Mouse (Mus musculus): ENCODE measurements around the gene Itpripl1. TPM values are rescaled to one million over a fixed set of nuclear protein-coding genes. Genes with fewer than 3 reads are reported as not detected.
"Not testable (repeated sequence)": the region's sequence is repeated elsewhere in the genome, so short reads cannot be mapped to it uniquely, and the experiment has no call there.

Itpripl1 gene
- 22.8 and 26.3 TPM in 2 replicates for polyA plus RNA-seq (2014; fragmentation: Nextera tagmentation; extraction: Ambion mirVana)

GRCm38 (mm10) chr2:127143158-127144063 is at the start of gene Itpripl1:
Gene Itpripl1 (minus strand): TSS chr2:127143442.
- H3K27ac ChIP-seq (ENCODE audit: low read depth) = no peak within 1 kb of the TSS
- peak within 1 kb of the TSS; percentile 52 for H3K9ac ChIP-seq (ENCODE audit: low read length)
- peak within 1 kb of the TSS; percentile 67 for H3K4me3 ChIP-seq (ENCODE audit: low read depth, low read length)
- peaks cover 15% of the 10 kb centered on the region for H3K36me3 ChIP-seq (ENCODE audit: control insufficient read depth, insufficient read depth, low read length)
- ATAC-seq (replicated peaks; ENCODE audit: low FRiP score, low TSS enrichment, low read depth) = peak; percentile 95
- H3K4me2 ChIP-seq (ENCODE audit: low read length) = peak within 1 kb of the TSS; percentile 61
- WGBS = 3% methylated on average over 31 of the region's 31 CpGs
- peaks cover 12% of the 10 kb centered on the region for H3K4me1 ChIP-seq (replicated peaks; ENCODE audit: control insufficient read depth, insufficient read depth, low read length)
- DNase-seq (ENCODE audit: low spot score) = peak; percentile 85
- H3K9me3 ChIP-seq (ENCODE audit: control insufficient read depth, low read length) = no peaks in the 10 kb centered on the region; the same call in 1 of the 2 replicates
- H3K27me3 ChIP-seq (replicated peaks; ENCODE audit: control insufficient read depth, insufficient read depth, low read length) = no peaks in the 10 kb centered on the region

- H3K4me3 ChIP-seq (ENCODE audit: low read depth, low read length) = no peak overlapping the region
- H3K27ac ChIP-seq (ENCODE audit: low read depth) = no peak overlapping the region
- no peak for ATAC-seq (replicated peaks; ENCODE audit: low FRiP score, low TSS enrichment, low read depth)
- no peak for DNase-seq (ENCODE audit: low spot score)
- no peak overlapping the region for H3K4me2 ChIP-seq (ENCODE audit: low read length)
- H3K27me3 ChIP-seq (replicated peaks; ENCODE audit: control insufficient read depth, insufficient read depth, low read length) = no peaks in the 10 kb centered on the region
- no peak overlapping the region for H3K9ac ChIP-seq (ENCODE audit: low read length)
- H3K36me3 ChIP-seq (ENCODE audit: control insufficient read depth, insufficient read depth, low read length) = no peaks in the 10 kb centered on the region
- no peaks in the 10 kb centered on the region for H3K9me3 ChIP-seq (ENCODE audit: control insufficient read depth, low read length)
- no peaks in the 10 kb centered on the region for H3K4me1 ChIP-seq (replicated peaks; ENCODE audit: control insufficient read depth, insufficient read depth, low read length)
Observed at GRCm38 (mm10) chr2:127189574-127189973, 46.3 kb upstream of the Itpripl1 start.

GRCm38 (mm10) chr2:127182598-127183381 is 39.5 kb upstream of the Itpripl1 start:
- DNase-seq (ENCODE audit: low spot score) (peak; percentile 83), ATAC-seq (replicated peaks; ENCODE audit: low FRiP score, low TSS enrichment, low read depth) (peak; percentile 100)
- 3% methylated on average over 17 of the region's 17 CpGs for WGBS
- no peaks in the 10 kb centered on the region for H3K27me3 ChIP-seq (replicated peaks; ENCODE audit: control insufficient read depth, insufficient read depth, low read length)
- H3K36me3 ChIP-seq (ENCODE audit: control insufficient read depth, insufficient read depth, low read length) = no peaks in the 10 kb centered on the region
- no peaks in the 10 kb centered on the region for H3K9me3 ChIP-seq (ENCODE audit: control insufficient read depth, low read length)
- H3K4me2 ChIP-seq (ENCODE audit: low read length) = peak overlapping the region; percentile 71
- peak overlapping the region; percentile 77 for H3K27ac ChIP-seq (ENCODE audit: low read depth)
- peak overlapping the region; percentile 65 for H3K9ac ChIP-seq (ENCODE audit: low read length)
- peak overlapping the region; percentile 64 for H3K4me3 ChIP-seq (ENCODE audit: low read depth, low read length)
- no peaks in the 10 kb centered on the region for H3K4me1 ChIP-seq (replicated peaks; ENCODE audit: control insufficient read depth, insufficient read depth, low read length)

GRCm38 (mm10) chr2:127166261-127166660 is 23.0 kb upstream of the Itpripl1 start:
- not testable (repeated sequence) for H3K36me3 ChIP-seq (ENCODE audit: control insufficient read depth, insufficient read depth, low read length); H3K9me3 ChIP-seq (ENCODE audit: control insufficient read depth, low read length); H3K27ac ChIP-seq (ENCODE audit: low read depth); DNase-seq (ENCODE audit: low spot score); H3K4me3 ChIP-seq (ENCODE audit: low read depth, low read length); H3K4me1 ChIP-seq (replicated peaks; ENCODE audit: control insufficient read depth, insufficient read depth, low read length); H3K9ac ChIP-seq (ENCODE audit: low read length); ATAC-seq (replicated peaks; ENCODE audit: low FRiP score, low TSS enrichment, low read depth); H3K27me3 ChIP-seq (replicated peaks; ENCODE audit: control insufficient read depth, insufficient read depth, low read length); H3K4me2 ChIP-seq (ENCODE audit: low read length)
- WGBS = 25% methylated on average over 1 of the region's 1 CpGs

GRCm38 (mm10) chr2:127165675-127166074 is 22.4 kb upstream of the Itpripl1 start:
- Histone ChIP-seq H3K4me2 (ENCODE audit: low read length) (no peak overlapping the region), H3K4me1 (replicated peaks; ENCODE audit: control insufficient read depth, insufficient read depth, low read length) (no peaks in the 10 kb centered on the region), H3K36me3 (ENCODE audit: control insufficient read depth, insufficient read depth, low read length) (no peaks in the 10 kb centered on the region), H3K9me3 (ENCODE audit: control insufficient read depth, low read length) (no peaks in the 10 kb centered on the region), H3K4me3 (ENCODE audit: low read depth, low read length) (no peak overlapping the region), H3K9ac (ENCODE audit: low read length) (no peak overlapping the region), H3K27me3 (replicated peaks; ENCODE audit: control insufficient read depth, insufficient read depth, low read length) (no peaks in the 10 kb centered on the region), H3K27ac (ENCODE audit: low read depth) (no peak overlapping the region)
- 59% methylated on average over 4 of the region's 4 CpGs for WGBS
- DNase-seq (ENCODE audit: low spot score) = no peak
- ATAC-seq (replicated peaks; ENCODE audit: low FRiP score, low TSS enrichment, low read depth) = no peak

GRCm38 (mm10) chr2:127145699-127146098 is 2.5 kb upstream of the Itpripl1 start:
- H3K36me3 ChIP-seq (ENCODE audit: control insufficient read depth, insufficient read depth, low read length) = peaks cover 9% of the 10 kb centered on the region
- H3K9me3 ChIP-seq (ENCODE audit: control insufficient read depth, low read length) = peaks cover 3% of the 10 kb centered on the region; the same call in 1 of the 2 replicates
- no peak overlapping the region for H3K4me2 ChIP-seq (ENCODE audit: low read length)
- H3K4me1 ChIP-seq (replicated peaks; ENCODE audit: control insufficient read depth, insufficient read depth, low read length) = peaks cover 12% of the 10 kb centered on the region
- ATAC-seq (replicated peaks; ENCODE audit: low FRiP score, low TSS enrichment, low read depth) = no peak
- WGBS = 86% methylated on average over 3 of the region's 3 CpGs
- no peak overlapping the region for H3K9ac ChIP-seq (ENCODE audit: low read length)
- no peak overlapping the region for H3K4me3 ChIP-seq (ENCODE audit: low read depth, low read length)
- H3K27ac ChIP-seq (ENCODE audit: low read depth) = no peak overlapping the region
- DNase-seq (ENCODE audit: low spot score) = no peak
- no peaks in the 10 kb centered on the region for H3K27me3 ChIP-seq (replicated peaks; ENCODE audit: control insufficient read depth, insufficient read depth, low read length)

- peak overlapping the region; percentile 61 for H3K4me2 ChIP-seq (ENCODE audit: low read length)
- no peaks in the 10 kb centered on the region for H3K27me3 ChIP-seq (replicated peaks; ENCODE audit: control insufficient read depth, insufficient read depth, low read length)
- H3K9ac ChIP-seq (ENCODE audit: low read length) = peak overlapping the region; percentile 52
- peaks cover 12% of the 10 kb centered on the region for H3K4me1 ChIP-seq (replicated peaks; ENCODE audit: control insufficient read depth, insufficient read depth, low read length)
- DNase-seq (ENCODE audit: low spot score) (no peak), ATAC-seq (replicated peaks; ENCODE audit: low FRiP score, low TSS enrichment, low read depth) (no peak)
- no peak overlapping the region for H3K27ac ChIP-seq (ENCODE audit: low read depth)
- WGBS = 11% methylated on average over 6 of the region's 6 CpGs
- peaks cover 15% of the 10 kb centered on the region for H3K36me3 ChIP-seq (ENCODE audit: control insufficient read depth, insufficient read depth, low read length)
- no peaks in the 10 kb centered on the region; the same call in 1 of the 2 replicates for H3K9me3 ChIP-seq (ENCODE audit: control insufficient read depth, low read length)
- peak overlapping the region; percentile 67 for H3K4me3 ChIP-seq (ENCODE audit: low read depth, low read length)
Observed at GRCm38 (mm10) chr2:127142577-127143157, 575 bp downstream of the Itpripl1 start.

- Histone ChIP-seq H3K9ac (ENCODE audit: low read length) (no peak overlapping the region), H3K27ac (ENCODE audit: low read depth) (no peak overlapping the region), H3K27me3 (replicated peaks; ENCODE audit: control insufficient read depth, insufficient read depth, low read length) (no peaks in the 10 kb centered on the region), H3K9me3 (ENCODE audit: control insufficient read depth, low read length) (no peaks in the 10 kb centered on the region; the same call in 1 of the 2 replicates), H3K4me1 (replicated peaks; ENCODE audit: control insufficient read depth, insufficient read depth, low read length) (peaks cover 12% of the 10 kb centered on the region), H3K4me2 (ENCODE audit: low read length) (peak overlapping the region; percentile 61), H3K4me3 (ENCODE audit: low read depth, low read length) (peak overlapping the region; percentile 67; the same call in 1 of the 2 replicates), H3K36me3 (ENCODE audit: control insufficient read depth, insufficient read depth, low read length) (peaks cover 15% of the 10 kb centered on the region)
- ATAC-seq (replicated peaks; ENCODE audit: low FRiP score, low TSS enrichment, low read depth) (no peak), DNase-seq (ENCODE audit: low spot score) (no peak)
- 80% methylated on average over 10 of the region's 10 CpGs for WGBS
Observed at GRCm38 (mm10) chr2:127142031-127142430, 1.2 kb downstream of the Itpripl1 start.

All from intestine, embryonic 14.5 days (tissue).